In genomic region chr6:87632176-87632575, GRCm38 (mm10) we compare ENCODE assay signal across 30 mouse cellular contexts. TPM values are rescaled to one million over a fixed set of nuclear protein-coding genes. Genes with fewer than 3 reads are reported as not detected.
DNase-seq lines count a peak whose midpoint lies in the region; ATAC-seq lines count a peak whose summit lies in the region.
"Had no signal": no experiment of that assay in that cellular context is flagged by ENCODE, and none has a peak within 500 bp of the region (broad histone marks: within the 10 kb centered on the region; RNA-seq: fewer than 3 reads in every experiment).

No protein-coding gene starts in this region.

- H3K36me3 ChIP-seq in stomach, embryonic 15.5 days, result 0 out of 2 replicates have a peak, but pooled peaks cover 4% of the 10 kb centered on the region
- H3K36me3 ChIP-seq: intestine, embryonic 15.5 days had no signal

- H3K27ac ChIP-seq in stomach, embryonic 15.5 days, result no peak overlapping the region
- H3K27ac ChIP-seq: embryonic facial prominence, embryonic 10.5 days; embryonic facial prominence, embryonic 13.5 days; forebrain, embryonic 13.5 days; gastrocnemius, adult 2 months; heart, embryonic 15.5 days; hindbrain, embryonic 10.5 days; hindbrain, embryonic 13.5 days; intestine, embryonic 15.5 days had no signal

- no peaks in the 10 kb centered on the region for H3K4me1 ChIP-seq in stomach, embryonic 15.5 days
- H3K4me1 ChIP-seq: embryonic facial prominence, embryonic 10.5 days; heart, embryonic 12.5 days; heart, embryonic 15.5 days; hindbrain, embryonic 10.5 days; hindbrain, embryonic 13.5 days; intestine, embryonic 15.5 days had no signal

- H3K4me2 ChIP-seq in stomach, embryonic 15.5 days, result no peak overlapping the region
- H3K4me2 ChIP-seq: embryonic facial prominence, embryonic 13.5 days; forebrain, embryonic 13.5 days; heart, embryonic 12.5 days; heart, embryonic 15.5 days; hindbrain, embryonic 13.5 days; intestine, embryonic 15.5 days had no signal

- H3K27me3 ChIP-seq in stomach, embryonic 15.5 days (replicated peaks), result no peaks in the 10 kb centered on the region
- H3K27me3 ChIP-seq: CH12.LX; embryonic facial prominence, embryonic 13.5 days; forebrain, embryonic 13.5 days; heart, embryonic 12.5 days; heart, embryonic 15.5 days; hindbrain, embryonic 13.5 days; intestine, embryonic 15.5 days had no signal

- WGBS in stomach, embryonic 15.5 days, result 75% methylated on average over 4 of the region's 4 CpGs

- no peak overlapping the region for H3K9ac ChIP-seq in stomach, embryonic 15.5 days
- H3K9ac ChIP-seq: embryonic facial prominence, embryonic 13.5 days; forebrain, embryonic 13.5 days; forebrain, postnatal 0 days; heart, embryonic 12.5 days; heart, embryonic 15.5 days; hindbrain, embryonic 13.5 days; intestine, embryonic 15.5 days had no signal

- no peak overlapping the region for H3K4me3 ChIP-seq in stomach, embryonic 15.5 days (replicated peaks)
- H3K4me3 ChIP-seq: embryonic facial prominence, embryonic 10.5 days; embryonic facial prominence, embryonic 13.5 days; erythroblast, embryonic 14.5 days; forebrain, embryonic 13.5 days; gastrocnemius, adult 2 months; heart, embryonic 12.5 days; heart, embryonic 15.5 days; hindbrain, embryonic 10.5 days; hindbrain, embryonic 13.5 days; intestine, embryonic 15.5 days had no signal

- peak; percentile 31; the same call in 1 of the 2 replicates for ATAC-seq in stomach, embryonic 15.5 days (ENCODE audit: insufficient read depth, low FRiP score, low read depth)
- ATAC-seq in monocyte, adult 5-6 weeks (replicated peaks; ENCODE audit: insufficient number of reproducible peaks, low FRiP score, low TSS enrichment, poor library complexity, severe bottlenecking), result no peak
- ATAC-seq: forebrain, embryonic 13.5 days; forebrain, postnatal 0 days; hindbrain, embryonic 16.5 days; intestine, embryonic 15.5 days had no signal

- DNase-seq in ES-CJ7 (ENCODE audit: low read depth, low spot score) (peak; percentile 69), R1 (ENCODE audit: low read depth, low spot score) (peak; percentile 72)
- no peak for DNase-seq in adrenal gland, postnatal 25 days
- no peak for DNase-seq in spleen, adult 12 weeks (ENCODE audit: low spot score)
- DNase-seq: adrenal gland, adult 2 months; adrenal gland, postnatal 14 days; B cell, adult 2 months; cerebellum, adult 11-12 months; cerebellum, adult 8-10 months; cerebellum, postnatal 10 days; cerebellum, postnatal 36 days; embryo, embryonic 11 days; forebrain, postnatal 0 days; gastrocnemius, adult 2 months; gastrocnemius, postnatal 14 days; heart, adult 11 months; heart, postnatal 36 days had no signal

- H3K9me3 ChIP-seq in stomach, embryonic 15.5 days, result no peaks in the 10 kb centered on the region
- H3K9me3 ChIP-seq: embryonic facial prominence, embryonic 10.5 days; embryonic facial prominence, embryonic 13.5 days; forebrain, embryonic 13.5 days; heart, embryonic 15.5 days; hindbrain, embryonic 13.5 days; intestine, embryonic 15.5 days had no signal

RNA-seq across cellular contexts. Expression of gene Aplf, which starts 39.8 kb away (rescaled TPM):
- polyA plus RNA-seq in stomach, embryonic 15.5 days (2015; fragmentation: Nextera tagmentation; extraction: Ambion mirVana), result 15.6 and 16.7 TPM in 2 replicates
- 8.0 and 9.8 TPM in 2 replicates for total RNA-seq in adrenal gland, postnatal 25 days (2021)
- 5.2 to 12.7 TPM (median 8.7 TPM) in 3 replicates for total RNA-seq in monocyte, adult 5-6 weeks (2017)

RNA-seq across cellular contexts. Expression of gene Prokr1, which starts 41.6 kb away (rescaled TPM):
- 2.7 and 2.9 TPM in 2 replicates for polyA plus RNA-seq in stomach, embryonic 15.5 days (2015; fragmentation: Nextera tagmentation; extraction: Ambion mirVana)
- 0.58 and 0.90 TPM in 2 replicates for total RNA-seq in adrenal gland, postnatal 25 days (2021)
- total RNA-seq in monocyte, adult 5-6 weeks (2017), result 0.67 to 2.8 TPM (median 1.9 TPM) in 3 replicates

Comparison
In these comparisons a context has a peak if more than half of its experiments do, and no peak if none do; other contexts are left out.
1. DNase-seq: peak in ES-CJ7 (single experiment) and R1 (single experiment); none in adrenal gland, postnatal 25 days (single experiment) and spleen, adult 12 weeks (single experiment).